Mouse (Mus musculus) myocyte (in vitro differentiated cells): ENCODE data around the gene Tmod3. TPM values are rescaled to one million over a fixed set of nuclear protein-coding genes. Genes with fewer than 3 reads are reported as not detected.

Experiments
- H3K27me3 ChIP-seq: one replicate; pipeline ENCODE4 v1.6.1; 2011; ENCODE audit not compliant: control insufficient read depth, insufficient read depth, insufficient read length
- H3K36me3 ChIP-seq: one replicate; pipeline ENCODE4 v1.6.1; 2011; ENCODE audit not compliant: control insufficient read depth, insufficient read depth
- H3K4me2 ChIP-seq: one replicate; pipeline ENCODE4 v1.6.1; 2011; ENCODE audit warnings: low read depth, control low read depth
- H3K4me3 ChIP-seq: one replicate; pipeline ENCODE4 v1.5.1; 2011; ENCODE audit warnings: mild to moderate bottlenecking, control low read depth, moderate library complexity
- H3K79me2 ChIP-seq: one replicate; pipeline ENCODE4 v1.6.1; 2011; ENCODE audit not compliant: control insufficient read depth, insufficient read depth
- H3ac ChIP-seq: one replicate; pipeline ENCODE4 v1.6.1; 2011; ENCODE audit not compliant: control insufficient read depth, insufficient read length
- CEBPB ChIP-seq: IDR thresholded peaks from 2 replicates; pipeline ENCODE4 v1.6.1; 2011; ENCODE audit warnings: mild to moderate bottlenecking, moderate library complexity; ENCODE audit not compliant: poor library complexity, insufficient read depth, severe bottlenecking
- E2F4 ChIP-seq: IDR thresholded peaks from one replicate; pipeline ENCODE4 v1.6.1; 2011; ENCODE audit warnings: mild to moderate bottlenecking, control low read depth, moderate library complexity; ENCODE audit not compliant: insufficient read depth
- MAX ChIP-seq: IDR thresholded peaks from one replicate; pipeline ENCODE4 v1.6.1; 2011; ENCODE audit warnings: low read depth, mild to moderate bottlenecking, control low read depth
- MYOD1 ChIP-seq, 3 experiments: IDR thresholded peaks; one replicate each; pipeline ENCODE4 v1.6.1; 2011; ENCODE audit warnings: control low read depth in 2 of 3, low read depth in 2 of 3, mild to moderate bottlenecking in 2 of 3, moderate library complexity in 1 of 3; ENCODE audit not compliant: insufficient read length in 2 of 3, control insufficient read depth in 1 of 3
- MYOG ChIP-seq, 3 experiments: IDR thresholded peaks; one replicate each; pipeline ENCODE4 v1.6.1; 2011; ENCODE audit warnings: control low read depth in 2 of 3, low read depth in 2 of 3, mild to moderate bottlenecking in 2 of 3; ENCODE audit not compliant: insufficient read length in 2 of 3, control insufficient read depth in 1 of 3, insufficient read depth in 1 of 3
- POLR2A ChIP-seq: IDR thresholded peaks from one replicate; pipeline ENCODE4 v1.6.1; 2011; ENCODE audit warnings: low read depth, mild to moderate bottlenecking, control low read depth, moderate library complexity; ENCODE audit not compliant: insufficient read length
- POLR2AphosphoS2 ChIP-seq: IDR thresholded peaks from one replicate; pipeline ENCODE4 v1.6.1; 2011; ENCODE audit warnings: low read depth, control low read depth; ENCODE audit not compliant: insufficient read length
- REST ChIP-seq: IDR thresholded peaks from one replicate; pipeline ENCODE4 v1.6.1; 2011; ENCODE audit warnings: mild to moderate bottlenecking, control low read depth, moderate library complexity; ENCODE audit not compliant: insufficient read depth, insufficient read length
- SRF ChIP-seq: IDR thresholded peaks from one replicate; pipeline ENCODE4 v1.6.1; 2011; ENCODE audit warnings: low read depth; ENCODE audit not compliant: control insufficient read depth, insufficient read length
- TCF12 ChIP-seq: IDR thresholded peaks from one replicate; pipeline ENCODE4 v1.6.1; 2011; ENCODE audit warnings: mild to moderate bottlenecking, control low read depth; ENCODE audit not compliant: poor library complexity, insufficient read depth, severe bottlenecking
- TCF3 ChIP-seq: IDR thresholded peaks from one replicate; pipeline ENCODE4 v1.6.1; 2011; ENCODE audit warnings: low read depth, control low read depth; ENCODE audit not compliant: insufficient read length
- USF1 ChIP-seq: IDR thresholded peaks from one replicate; pipeline ENCODE4 v1.6.1; 2011; ENCODE audit warnings: low read depth, mild to moderate bottlenecking, control low read depth, moderate library complexity
- polyA plus RNA-seq: library from polyadenylated mRNA; unstranded; fragments of >200 nt; fragmentation: generic; extraction: Trizol; gene quantifications from one replicate; pipeline ENCODE4 v1.2.1, GENCODE M21; 2012; ENCODE audit warnings: missing spikeins

The Tmod3 gene
- polyA plus RNA-seq, 1 experiment: 12.9 TPM

DNA sequence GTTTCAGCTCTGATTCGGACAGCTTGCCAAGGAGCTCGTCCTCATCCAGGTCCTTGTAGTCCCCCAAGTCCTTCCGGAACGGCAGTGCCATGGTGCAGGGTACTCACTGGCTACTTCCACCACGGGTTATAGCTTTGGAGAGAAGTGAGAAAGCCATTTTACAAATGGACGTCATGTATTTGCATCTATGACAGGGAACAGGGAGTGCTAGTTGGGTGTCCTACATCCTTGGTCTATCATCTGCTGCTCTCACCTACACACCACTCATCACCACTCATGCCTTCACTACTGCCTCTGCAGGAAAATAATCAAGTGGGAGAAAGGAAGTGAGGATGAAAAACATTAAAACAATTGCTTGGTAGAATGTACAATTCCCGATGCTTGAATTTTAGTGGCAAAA, 27.0 kb downstream of the Tmod3 start:
- peaks cover 5% of the 10 kb centered on the region for H3K79me2 ChIP-seq
- H3K36me3 ChIP-seq: peaks cover 6% of the 10 kb centered on the region
- no peaks in the 10 kb centered on the region for H3K27me3 ChIP-seq
- H3K4me2 ChIP-seq: no peak overlapping the region
- no peak for TF ChIP-seq USF1
- no peak for TF ChIP-seq POLR2A
- TF ChIP-seq SRF: no peak
- TF ChIP-seq POLR2AphosphoS2: no peak
- no peak for TF ChIP-seq E2F4
- TF ChIP-seq MAX: no peak
- TF ChIP-seq REST: no peak
- no peak for TF ChIP-seq MYOD1 (IDR thresholded peaks at IDR 0.05; ENCODE audit: control insufficient read depth in 1 of 3, insufficient read length in 2 of 3, low read depth in 2 of 3)
- no peak for TF ChIP-seq TCF12
- TF ChIP-seq TCF3: no peak
- TF ChIP-seq MYOG (IDR thresholded peaks at IDR 0.05; ENCODE audit: control insufficient read depth in 1 of 3, insufficient read depth in 1 of 3, insufficient read length in 2 of 3, low read depth in 2 of 3): no peak
- H3K4me3 ChIP-seq: no peak overlapping the region
- H3ac ChIP-seq: no peak overlapping the region

GRCm38 (mm10) chr9:75529358-75529757, 30.1 kb downstream of the Tmod3 start:
- Histone ChIP-seq H3K36me3 (peaks cover 6% of the 10 kb centered on the region), H3K27me3 (no peaks in the 10 kb centered on the region), H3K4me2 (no peak overlapping the region), H3K79me2 (peaks cover 5% of the 10 kb centered on the region), H3ac (no peak overlapping the region), H3K4me3 (no peak overlapping the region)
- no peak for TF ChIP-seq TCF3
- no peak for TF ChIP-seq MAX
- TF ChIP-seq USF1: no peak
- TF ChIP-seq POLR2A: no peak
- TF ChIP-seq CEBPB: no peak
- no peak for TF ChIP-seq MYOD1 (IDR thresholded peaks at IDR 0.05; ENCODE audit: control insufficient read depth in 1 of 3, insufficient read length in 2 of 3, low read depth in 2 of 3)
- TF ChIP-seq POLR2AphosphoS2: no peak
- TF ChIP-seq E2F4: no peak
- TF ChIP-seq REST: no peak
- TF ChIP-seq MYOG (IDR thresholded peaks at IDR 0.05; ENCODE audit: control insufficient read depth in 1 of 3, insufficient read depth in 1 of 3, insufficient read length in 2 of 3, low read depth in 2 of 3): no peak
- TF ChIP-seq SRF: no peak
- TF ChIP-seq TCF12: no peak

- Histone ChIP-seq H3K36me3 (peaks cover 6% of the 10 kb centered on the region), H3K79me2 (peaks cover 5% of the 10 kb centered on the region), H3K4me2 (no peak overlapping the region), H3K4me3 (no peak overlapping the region), H3K27me3 (no peaks in the 10 kb centered on the region), H3ac (no peak overlapping the region)
- TF ChIP-seq POLR2AphosphoS2 (no peak), USF1 (no peak), SRF (no peak), E2F4 (no peak), MAX (no peak), MYOD1 (IDR thresholded peaks at IDR 0.05; ENCODE audit: control insufficient read depth in 1 of 3, insufficient read length in 2 of 3, low read depth in 2 of 3) (no peak), TCF3 (no peak), REST (no peak)
Observed at GRCm38 (mm10) chr9:75528096-75528495, 31.4 kb downstream of the Tmod3 start.

- Histone ChIP-seq H3K4me3 (no peak overlapping the region), H3K36me3 (peaks cover 6% of the 10 kb centered on the region), H3K4me2 (peak overlapping the region; percentile 39), H3ac (no peak overlapping the region), H3K79me2 (peaks cover 2% of the 10 kb centered on the region), H3K27me3 (no peaks in the 10 kb centered on the region)
- TF ChIP-seq MYOG (IDR thresholded peaks at IDR 0.05; ENCODE audit: control insufficient read depth in 1 of 3, insufficient read depth in 1 of 3, insufficient read length in 2 of 3, low read depth in 2 of 3): no peak
- no peak for TF ChIP-seq TCF3
- TF ChIP-seq CEBPB: no peak
- TF ChIP-seq TCF12: no peak
- no peak for TF ChIP-seq REST
- no peak for TF ChIP-seq E2F4
- no peak for TF ChIP-seq MAX
- TF ChIP-seq USF1: no peak
- no peak for TF ChIP-seq POLR2A
- TF ChIP-seq MYOD1 (IDR thresholded peaks at IDR 0.05; ENCODE audit: control insufficient read depth in 1 of 3, insufficient read length in 2 of 3, low read depth in 2 of 3): no peak
Observed at GRCm38 (mm10) chr9:75527368-75528059, 31.9 kb downstream of the Tmod3 start.

- no peak overlapping the region for H3ac ChIP-seq
- no peaks in the 10 kb centered on the region for H3K36me3 ChIP-seq
- TF ChIP-seq E2F4 (no peak), MYOD1 (IDR thresholded peaks at IDR 0.05; ENCODE audit: control insufficient read depth in 1 of 3, insufficient read length in 2 of 3, low read depth in 2 of 3) (no peak), POLR2AphosphoS2 (no peak), CEBPB (no peak), TCF12 (no peak), MAX (no peak), TCF3 (no peak), REST (no peak), USF1 (no peak), MYOG (IDR thresholded peaks at IDR 0.05; ENCODE audit: control insufficient read depth in 1 of 3, insufficient read depth in 1 of 3, insufficient read length in 2 of 3, low read depth in 2 of 3) (no peak), SRF (no peak), POLR2A (no peak)
- no peaks in the 10 kb centered on the region for H3K27me3 ChIP-seq
- no peaks in the 10 kb centered on the region for H3K79me2 ChIP-seq
- H3K4me3 ChIP-seq: no peak overlapping the region
- H3K4me2 ChIP-seq: no peak overlapping the region
Observed at GRCm38 (mm10) chr9:75523646-75524045, 35.8 kb downstream of the Tmod3 start.
